Mouse (Mus musculus): Measurements from ENCODE around the gene Srcap. TPM values are rescaled to one million over a fixed set of nuclear protein-coding genes. Genes with fewer than 3 reads are reported as not detected.

Srcap gene
- polyA plus RNA-seq, 1 experiment, result 32.2 TPM

DNA sequence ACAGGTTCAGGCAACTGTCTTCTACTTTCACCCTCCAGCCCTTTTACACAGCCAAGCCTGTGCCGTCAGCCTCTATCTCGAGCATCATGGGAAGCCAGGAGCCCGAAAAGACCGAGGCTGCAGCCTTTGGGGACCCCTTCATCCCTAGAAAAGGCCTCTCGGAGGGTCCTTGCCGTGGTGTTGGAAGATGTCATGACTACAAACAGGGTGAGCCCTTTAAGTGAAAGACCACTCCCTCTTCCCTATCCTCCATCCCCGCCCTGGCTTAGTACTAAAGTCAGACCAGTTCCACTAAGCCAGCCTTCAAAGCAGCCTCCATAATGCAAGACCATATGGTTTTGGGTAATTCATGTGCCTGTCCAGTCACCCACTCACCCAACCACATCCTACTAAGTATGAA lies 39.7 kb upstream of the Srcap start:
- Histone ChIP-seq H3K4me1 (ENCODE audit: control insufficient read depth, insufficient read depth, low read length) (peaks cover 3% of the 10 kb centered on the region), H3K27ac (ENCODE audit: insufficient read depth, low read length) (peak overlapping the region; percentile 91), H3K4me3 (replicated peaks; ENCODE audit: insufficient read depth, low read depth, low read length) (peak overlapping the region; percentile 94), H3K27me3 (ENCODE audit: control insufficient read depth, insufficient read depth, low read length) (no peaks in the 10 kb centered on the region)
- TF ChIP-seq CTCF (IDR thresholded peaks at IDR 0.05; ENCODE audit: borderline replicate concordance, insufficient read depth, low read depth, low read length) (no peak), POLR2A (IDR thresholded peaks at IDR 0.05; ENCODE audit: borderline replicate concordance, insufficient read depth, low read length) (0 out of 2 replicates have a peak, but pooled peaks have one; percentile 11)
- no peak for DNase-seq
- WGBS, result 0% methylated on average over 7 of the region's 7 CpGs

GRCm38 (mm10) chr7:127473705-127474104 lies 38.1 kb upstream of the Srcap start:
- DNase-seq, result no peak
- Histone ChIP-seq H3K27me3 (ENCODE audit: control insufficient read depth, insufficient read depth, low read length) (no peaks in the 10 kb centered on the region), H3K27ac (ENCODE audit: insufficient read depth, low read length) (no peak overlapping the region), H3K4me1 (ENCODE audit: control insufficient read depth, insufficient read depth, low read length) (peaks cover 3% of the 10 kb centered on the region), H3K4me3 (replicated peaks; ENCODE audit: insufficient read depth, low read depth, low read length) (no peak overlapping the region)
- TF ChIP-seq CTCF (IDR thresholded peaks at IDR 0.05; ENCODE audit: borderline replicate concordance, insufficient read depth, low read depth, low read length), result no peak
- TF ChIP-seq POLR2A (IDR thresholded peaks at IDR 0.05; ENCODE audit: borderline replicate concordance, insufficient read depth, low read length), result no peak
- WGBS, result 73% methylated on average over 5 of the region's 5 CpGs

DNA sequence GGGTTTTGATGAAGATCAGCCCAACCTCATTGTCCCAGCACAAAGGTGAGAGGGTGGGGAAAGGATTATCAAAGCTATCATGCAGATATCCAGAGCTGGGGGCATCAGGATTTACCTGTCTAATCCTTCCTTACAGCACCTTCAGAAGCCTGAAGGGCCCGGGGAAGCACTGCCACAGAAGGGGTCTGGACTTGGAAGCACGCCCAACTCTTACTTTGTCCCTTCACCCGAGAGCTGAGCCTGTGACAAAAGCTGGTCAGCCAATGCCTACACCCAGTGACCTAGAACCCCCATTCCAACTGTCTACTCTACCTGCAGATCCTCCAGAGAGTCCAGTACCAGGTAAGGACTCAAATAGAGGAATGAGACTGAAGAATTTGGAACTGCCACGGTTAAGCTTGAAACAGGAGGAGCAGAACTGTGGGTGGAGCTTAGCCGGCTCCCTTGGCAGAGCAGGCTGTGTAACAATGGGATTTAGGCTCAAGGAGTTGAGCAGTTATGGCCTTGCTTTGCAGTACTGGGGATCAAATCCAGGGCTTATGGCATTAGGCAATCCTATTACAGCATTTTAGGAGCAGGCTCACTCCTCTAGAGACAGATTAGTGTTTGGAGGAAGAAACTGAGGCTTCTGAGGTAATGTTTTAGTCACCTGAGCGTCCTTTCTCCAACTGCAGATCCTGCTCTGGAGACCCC lies 37.3 kb upstream of the Srcap start:
- TF ChIP-seq CTCF (IDR thresholded peaks at IDR 0.05; ENCODE audit: borderline replicate concordance, insufficient read depth, low read depth, low read length) (no peak), POLR2A (IDR thresholded peaks at IDR 0.05; ENCODE audit: borderline replicate concordance, insufficient read depth, low read length) (no peak)
- no peak for DNase-seq
- WGBS, result 51% methylated on average over 6 of the region's 6 CpGs
- no peaks in the 10 kb centered on the region for H3K27me3 ChIP-seq (ENCODE audit: control insufficient read depth, insufficient read depth, low read length)
- no peak overlapping the region for H3K27ac ChIP-seq (ENCODE audit: insufficient read depth, low read length)
- H3K4me1 ChIP-seq (ENCODE audit: control insufficient read depth, insufficient read depth, low read length), result peaks cover 3% of the 10 kb centered on the region
- H3K4me3 ChIP-seq (replicated peaks; ENCODE audit: insufficient read depth, low read depth, low read length), result no peak overlapping the region

- no peak for TF ChIP-seq CTCF (IDR thresholded peaks at IDR 0.05; ENCODE audit: borderline replicate concordance, insufficient read depth, low read depth, low read length)
- TF ChIP-seq POLR2A (IDR thresholded peaks at IDR 0.05; ENCODE audit: borderline replicate concordance, insufficient read depth, low read length), result no peak
- peaks cover 3% of the 10 kb centered on the region; the same call in 1 of the 2 replicates for H3K4me1 ChIP-seq (ENCODE audit: control insufficient read depth, insufficient read depth, low read length)
- 91% methylated on average over 11 of the region's 11 CpGs for WGBS
- no peak overlapping the region for H3K27ac ChIP-seq (ENCODE audit: insufficient read depth, low read length)
- no peak overlapping the region for H3K4me3 ChIP-seq (replicated peaks; ENCODE audit: insufficient read depth, low read depth, low read length)
- H3K27me3 ChIP-seq (ENCODE audit: control insufficient read depth, insufficient read depth, low read length), result no peaks in the 10 kb centered on the region
- no peak for DNase-seq
These were observed 36.5 kb upstream of the Srcap start for GRCm38 (mm10) chr7:127475186-127475740.

DNA sequence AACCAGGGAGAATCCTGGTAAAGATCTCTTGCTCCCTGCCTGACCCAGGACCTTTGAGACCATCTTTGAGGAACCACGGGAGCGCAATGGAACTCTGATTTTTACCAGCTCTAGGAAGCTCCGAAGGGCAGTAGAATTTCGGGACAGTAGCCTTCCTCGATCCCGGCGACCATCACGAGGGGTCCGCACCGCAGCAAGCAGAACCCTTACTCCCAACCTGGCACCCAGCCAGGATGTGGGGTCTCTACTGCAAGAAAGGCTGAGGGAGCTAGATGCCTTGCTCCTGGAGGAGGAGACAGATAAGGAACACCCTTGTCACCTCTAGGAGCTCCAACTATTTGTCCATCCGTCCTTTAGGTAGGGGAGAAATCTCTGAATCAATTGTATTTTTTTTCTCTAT lies 35.4 kb upstream of the Srcap start:
- WGBS, result 91% methylated on average over 11 of the region's 11 CpGs
- TF ChIP-seq CTCF (IDR thresholded peaks at IDR 0.05; ENCODE audit: borderline replicate concordance, insufficient read depth, low read depth, low read length) (no peak), POLR2A (IDR thresholded peaks at IDR 0.05; ENCODE audit: borderline replicate concordance, insufficient read depth, low read length) (no peak)
- no peak overlapping the region for H3K27ac ChIP-seq (ENCODE audit: insufficient read depth, low read length)

DNA sequence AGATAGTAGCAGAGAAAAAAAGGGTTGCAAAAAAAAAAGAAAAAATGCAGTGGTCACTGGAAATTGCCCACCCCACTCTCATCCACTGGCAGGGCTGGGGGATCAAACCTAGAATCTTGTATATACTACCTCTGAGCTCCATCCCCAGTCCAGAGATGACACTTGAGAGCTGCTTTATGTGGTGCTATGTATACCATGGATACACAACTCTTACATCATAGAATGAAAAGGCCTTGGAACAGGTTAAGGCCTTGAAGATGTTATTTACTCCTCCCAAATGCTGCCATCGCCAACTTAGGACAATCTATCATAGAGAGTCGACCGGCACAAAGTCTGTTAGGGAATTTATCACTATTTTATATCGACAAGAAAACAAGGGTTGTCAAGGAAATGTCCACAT lies 34.9 kb upstream of the Srcap start:
- no peak for DNase-seq
- H3K4me1 ChIP-seq (ENCODE audit: control insufficient read depth, insufficient read depth, low read length), result peaks cover 8% of the 10 kb centered on the region; the same call in 1 of the 2 replicates
- no peak overlapping the region for H3K4me3 ChIP-seq (replicated peaks; ENCODE audit: insufficient read depth, low read depth, low read length)
- no peak overlapping the region for H3K27ac ChIP-seq (ENCODE audit: insufficient read depth, low read length)
- 77% methylated on average over 4 of the region's 4 CpGs for WGBS
- no peak for TF ChIP-seq POLR2A (IDR thresholded peaks at IDR 0.05; ENCODE audit: borderline replicate concordance, insufficient read depth, low read length)
- TF ChIP-seq CTCF (IDR thresholded peaks at IDR 0.05; ENCODE audit: borderline replicate concordance, insufficient read depth, low read depth, low read length), result no peak
- no peaks in the 10 kb centered on the region for H3K27me3 ChIP-seq (ENCODE audit: control insufficient read depth, insufficient read depth, low read length)

More for the DNA sequence above, 35.4 kb upstream of the Srcap start:
- Histone ChIP-seq H3K4me1 (ENCODE audit: control insufficient read depth, insufficient read depth, low read length) (peaks cover 8% of the 10 kb centered on the region; the same call in 1 of the 2 replicates), H3K27me3 (ENCODE audit: control insufficient read depth, insufficient read depth, low read length) (no peaks in the 10 kb centered on the region), H3K4me3 (replicated peaks; ENCODE audit: insufficient read depth, low read depth, low read length) (no peak overlapping the region)
- DNase-seq, result peak; percentile 44 to 47

DNA sequence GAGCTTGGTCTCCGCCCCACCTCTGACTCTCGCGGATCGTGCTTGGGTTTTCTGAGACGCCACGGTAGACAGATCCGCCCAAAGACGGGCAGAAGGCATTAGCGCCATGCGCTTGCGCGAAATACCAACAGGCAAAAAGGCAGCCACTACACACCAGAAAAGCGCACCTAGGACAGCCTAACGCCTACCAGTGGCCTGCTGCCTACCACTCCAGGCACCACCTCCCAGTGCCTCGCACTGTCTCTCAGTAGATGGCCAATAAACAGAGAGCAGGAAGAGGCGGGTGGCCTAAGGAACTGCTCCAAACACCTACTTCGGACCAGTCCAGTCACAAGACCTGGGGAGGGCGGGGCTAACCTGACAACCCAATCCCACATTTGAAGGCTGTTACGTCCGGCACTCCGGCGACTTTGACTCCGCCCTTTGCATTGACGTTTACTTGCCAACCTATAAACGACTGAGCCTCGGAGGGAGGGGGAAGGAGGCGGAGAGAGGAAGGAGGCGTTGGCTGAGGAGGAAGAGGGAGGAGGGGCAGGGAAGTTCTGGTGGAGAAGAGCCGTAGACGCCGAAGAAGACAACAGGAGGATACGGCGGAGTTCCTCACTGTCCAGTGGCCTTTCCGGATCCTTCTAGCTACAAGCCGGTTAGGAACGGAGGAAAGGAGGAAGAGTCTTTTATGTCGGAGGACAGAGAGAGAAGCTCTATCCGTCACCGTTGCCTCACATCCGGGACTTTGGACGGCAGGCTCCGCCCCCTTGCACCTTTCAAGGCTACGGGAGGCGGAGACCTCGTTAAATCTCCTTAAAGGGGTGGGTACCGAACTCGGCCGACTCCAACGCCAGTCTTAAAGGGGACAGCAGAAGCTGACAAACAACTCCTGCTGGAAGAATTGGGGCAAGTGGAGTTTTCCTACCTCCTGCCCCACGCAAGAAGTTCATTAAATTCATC lies 33.8 kb upstream of the Srcap start:
- Histone ChIP-seq H3K4me1 (ENCODE audit: control insufficient read depth, insufficient read depth, low read length) (peaks cover 10% of the 10 kb centered on the region; the same call in 1 of the 2 replicates), H3K27ac (ENCODE audit: insufficient read depth, low read length) (peak overlapping the region; percentile 89), H3K4me3 (replicated peaks; ENCODE audit: insufficient read depth, low read depth, low read length) (peak overlapping the region; percentile 79), H3K27me3 (ENCODE audit: control insufficient read depth, insufficient read depth, low read length) (no peaks in the 10 kb centered on the region)
- WGBS, result under 1% methylated on average over 50 of the region's 50 CpGs
- TF ChIP-seq POLR2A (IDR thresholded peaks at IDR 0.05; ENCODE audit: borderline replicate concordance, insufficient read depth, low read length), result peak; percentile 75; the same call in 1 of the 2 replicates
- TF ChIP-seq CTCF (IDR thresholded peaks at IDR 0.05; ENCODE audit: borderline replicate concordance, insufficient read depth, low read depth, low read length), result no peak
- DNase-seq, result peak; percentile 100

Data from cerebellum, adult 2 months (tissue).